Mouse (Mus musculus) small intestine, adult 2 months (tissue): ENCODE data around the gene Fxyd7.

Experiments used
- CTCF ChIP-seq: fragments of 200-500 bp; IDR thresholded peaks from 2 replicates; pipeline ENCODE4 v1.5.1; 2012; ENCODE audit warnings: low read depth, mild to moderate bottlenecking, control low read depth, inconsistent platforms, low read length, moderate library complexity, mixed read lengths; ENCODE audit not compliant: insufficient replicate concordance, insufficient read length; ENCODE audit errors: extremely low read depth
- POLR2A ChIP-seq: fragments of 200-500 bp; IDR thresholded peaks from 2 replicates; pipeline ENCODE4 v1.6.1; 2012; ENCODE audit warnings: low read depth, mild to moderate bottlenecking, control low read depth, inconsistent platforms, low read length, moderate library complexity

GRCm38 (mm10) chr7:31049846-31050281, 1.4 kb downstream of the Fxyd7 start:
- TF ChIP-seq CTCF (no peak), POLR2A (no peak)
